Mouse (Mus musculus) thymus, adult 2 months (tissue): ENCODE results near the gene Tcl1b4.

ENCODE experiments used
- CTCF ChIP-seq: fragments of 200-500 bp; IDR thresholded peaks from 2 replicates; pipeline ENCODE4 v1.5.1; 2012; ENCODE audit warnings: mild to moderate bottlenecking, control low read depth, low read length, moderate library complexity, borderline replicate concordance; ENCODE audit not compliant: control insufficient read depth, poor library complexity, insufficient read depth; ENCODE audit errors: extremely low read depth
- POLR2A ChIP-seq: fragments of 200-500 bp; IDR thresholded peaks from 2 replicates; pipeline ENCODE4 v1.6.1; 2012; ENCODE audit warnings: mild to moderate bottlenecking, low read length, control low read depth, moderate library complexity; ENCODE audit not compliant: control insufficient read depth, poor library complexity, insufficient read depth; ENCODE audit errors: extremely low read depth

- no peak for TF ChIP-seq CTCF
- no peak for TF ChIP-seq POLR2A
Observed at GRCm38 (mm10) chr12:105253796-105254195, 52.0 kb downstream of the Tcl1b4 start.
